Mouse (Mus musculus): ENCODE data around the gene Cops3.

DNA sequence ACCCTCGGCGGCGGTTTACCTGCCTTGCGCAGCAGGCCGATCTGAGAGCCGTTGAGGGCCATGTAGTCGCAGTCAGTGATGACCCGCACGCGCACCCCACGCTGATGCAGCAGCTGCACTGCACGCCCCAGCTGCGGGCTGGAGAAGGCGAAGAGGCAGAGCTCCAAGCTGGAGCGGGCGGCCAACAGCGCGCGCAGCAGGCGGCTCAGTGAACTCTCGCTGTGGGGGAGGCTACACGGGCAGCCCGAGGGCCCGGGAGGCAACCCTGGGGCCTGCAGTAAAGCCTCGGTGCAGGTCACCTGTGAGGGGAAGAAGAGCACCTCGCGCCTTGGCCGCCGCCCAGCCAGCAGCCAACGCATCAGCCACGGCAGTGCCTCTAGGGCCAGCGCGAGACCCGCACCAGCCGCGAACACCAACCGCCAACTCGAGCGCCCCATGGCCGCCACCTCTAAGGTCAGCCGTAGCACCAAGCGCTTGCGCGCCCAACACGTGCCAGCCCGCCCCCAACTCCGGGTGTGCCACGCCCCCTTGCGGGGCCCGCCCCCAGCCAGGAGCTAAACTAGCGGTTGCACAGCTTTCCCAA lies 52.3 kb downstream of the Cops3 start, which contains the start of gene Pld6:
- peak; percentile 40 for TF ChIP-seq POLR2A (IDR thresholded peaks at IDR 0.05; ENCODE audit: insufficient read length, low read depth)
- no peak for TF ChIP-seq TCF12 (IDR thresholded peaks at IDR 0.05; ENCODE audit: insufficient read depth, poor library complexity, severe bottlenecking)
- peak in 2 of 3 experiments; percentile 36 to 42 for TF ChIP-seq MYOG (IDR thresholded peaks at IDR 0.05; ENCODE audit: control insufficient read depth in 1 of 3, insufficient read depth in 1 of 3, insufficient read length in 2 of 3, low read depth in 2 of 3)
- TF ChIP-seq USF1 (IDR thresholded peaks at IDR 0.05; ENCODE audit: low read depth) = no peak
- no peak for TF ChIP-seq E2F4 (IDR thresholded peaks at IDR 0.05; ENCODE audit: insufficient read depth)
- TF ChIP-seq MAX (IDR thresholded peaks at IDR 0.05; ENCODE audit: low read depth) = no peak

Data from myocyte (in vitro differentiated cells).